Mouse (Mus musculus): Measurements from ENCODE around the gene Rnf17. TPM values are rescaled to one million over a fixed set of nuclear protein-coding genes. Genes with fewer than 3 reads are reported as not detected.

The Rnf17 gene
- polyA plus RNA-seq (2012; rRNA removed; ENCODE audit: low replicate concordance): not detected in 2 replicates

GRCm38 (mm10) chr14:56402311-56403071, at the start of gene Rnf17:
Rnf17 (plus strand) TSS chr14:56402581.

GRCm38 (mm10) chr14:56364711-56365237, 37.6 kb upstream of the Rnf17 start, which contains the start of gene Atp12a:
Atp12a (plus strand) TSS chr14:56365068.

Other genes with a start within 250 kb of the Rnf17 start
- not detected in 2 replicates for gene Gzmg, start 243.0 kb upstream of the Rnf17 start, polyA plus RNA-seq (2012; rRNA removed; ENCODE audit: low replicate concordance)
- gene Gzmn, start 228.0 kb upstream of the Rnf17 start, polyA plus RNA-seq (2012; rRNA removed; ENCODE audit: low replicate concordance): not detected in 2 replicates
- gene Gzmf, start 191.2 kb upstream of the Rnf17 start, polyA plus RNA-seq (2012; rRNA removed; ENCODE audit: low replicate concordance): not detected in 2 replicates
- gene Gzmc, start 167.9 kb upstream of the Rnf17 start, polyA plus RNA-seq (2012; rRNA removed; ENCODE audit: low replicate concordance): not detected in 2 replicates
- 3.8 and 9.8 TPM in 2 replicates for gene Gzmb, start 140.3 kb upstream of the Rnf17 start, polyA plus RNA-seq (2012; rRNA removed; ENCODE audit: low replicate concordance)
- 0.75 TPM in 1 of 2 replicates, not detected in the other for gene Atp12a, start 37.5 kb upstream of the Rnf17 start, polyA plus RNA-seq (2012; rRNA removed; ENCODE audit: low replicate concordance)
- gene Cenpj, start 172.8 kb downstream of the Rnf17 start, polyA plus RNA-seq (2012; rRNA removed; ENCODE audit: low replicate concordance): 1.2 and 1.7 TPM in 2 replicates
- 3.1 and 3.8 TPM in 2 replicates for gene Parp4, start 173.0 kb downstream of the Rnf17 start, polyA plus RNA-seq (2012; rRNA removed; ENCODE audit: low replicate concordance)